Mouse (Mus musculus) 416B (cell line): ENCODE measurements at regions not wholly inside any gene's neighbourhood (a gene's known extent, or its start where the extent isn't known, plus 50 kb on each side); places are given as distances from the start of the nearest gene placed in this dataset.
A peak's percentile ranks its signal among the peaks of the same experiment; 100 is the strongest.

ENCODE experiments used
- DNase-seq: peaks from one replicate; pipeline ENCODE4 v3.0.0; 2011; ENCODE audit warnings: low read depth

DNA sequence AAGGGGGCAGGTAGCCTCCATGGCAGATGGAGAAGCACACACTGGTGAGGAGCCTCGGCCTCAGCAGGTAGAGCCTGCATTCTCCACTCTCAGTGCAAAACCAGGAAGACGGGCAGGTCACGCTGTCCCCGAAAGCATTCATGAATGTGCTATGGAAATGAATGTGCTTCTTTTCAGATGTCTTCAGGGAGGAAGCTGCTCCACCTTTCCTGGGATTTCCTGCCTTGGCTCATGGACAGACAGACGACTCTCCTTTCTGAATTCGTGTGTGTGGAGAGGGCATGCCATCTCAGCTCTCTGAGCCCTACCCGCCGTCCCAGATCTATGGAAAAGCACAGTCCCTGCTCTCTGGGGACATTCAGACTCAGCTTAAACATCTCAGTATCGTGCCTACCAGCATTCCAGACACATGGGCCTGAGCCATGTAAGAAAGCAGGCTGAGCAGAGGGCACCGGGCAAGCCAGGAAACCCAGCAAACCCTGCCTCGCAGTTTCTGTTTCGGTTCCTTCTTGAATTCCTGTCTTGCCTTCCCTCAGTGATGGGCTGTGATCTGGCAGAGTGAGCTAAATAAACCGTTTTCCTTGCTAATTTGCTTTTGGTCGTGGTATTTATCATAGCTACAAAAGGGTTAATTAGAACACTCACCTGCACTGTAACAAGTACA is 354.0 kb downstream of the Matn1 start:
- DNase-seq, result no peak

DNA sequence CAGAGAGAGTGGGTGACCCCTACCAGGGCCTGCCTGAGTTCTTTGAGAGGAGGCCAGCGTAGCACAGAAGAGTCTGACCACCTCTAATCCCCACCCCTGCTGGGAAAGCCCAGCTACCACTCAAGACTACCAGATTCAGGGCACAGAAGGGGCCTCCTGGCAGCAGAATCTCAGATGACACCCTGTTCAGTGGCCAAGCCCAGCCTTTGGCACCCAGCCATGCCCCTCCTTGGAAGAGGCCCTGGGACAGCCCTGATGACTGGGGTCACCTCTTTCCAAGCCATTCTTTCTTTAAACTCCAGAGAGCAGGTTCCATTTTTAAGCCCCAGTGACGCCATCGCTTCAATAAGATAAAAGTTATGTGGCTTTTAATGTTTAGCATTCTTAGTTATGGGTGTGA is 359.8 kb downstream of the Matn1 start:
- no peak for DNase-seq

DNA sequence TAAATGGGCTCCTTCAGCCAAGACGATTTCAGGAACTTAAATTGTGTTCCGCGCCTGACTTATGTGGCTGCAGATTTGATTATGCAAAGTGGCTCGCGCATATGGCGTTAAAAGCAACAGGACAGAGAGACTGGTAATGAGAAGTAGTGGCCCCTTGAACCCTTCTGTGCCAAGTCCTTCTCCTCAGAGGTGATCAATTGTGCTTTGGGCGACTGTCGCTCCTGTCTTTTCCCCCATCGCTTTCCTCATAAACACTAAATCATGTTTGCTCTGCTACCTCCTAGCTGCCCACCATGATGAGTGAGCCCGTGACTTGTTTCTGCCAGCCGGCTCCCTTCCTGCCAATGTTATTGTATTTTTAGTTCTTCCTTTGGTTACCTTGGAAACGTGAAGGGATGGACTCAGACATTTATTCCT is 360.2 kb downstream of the Matn1 start:
- DNase-seq, result no peak

DNA sequence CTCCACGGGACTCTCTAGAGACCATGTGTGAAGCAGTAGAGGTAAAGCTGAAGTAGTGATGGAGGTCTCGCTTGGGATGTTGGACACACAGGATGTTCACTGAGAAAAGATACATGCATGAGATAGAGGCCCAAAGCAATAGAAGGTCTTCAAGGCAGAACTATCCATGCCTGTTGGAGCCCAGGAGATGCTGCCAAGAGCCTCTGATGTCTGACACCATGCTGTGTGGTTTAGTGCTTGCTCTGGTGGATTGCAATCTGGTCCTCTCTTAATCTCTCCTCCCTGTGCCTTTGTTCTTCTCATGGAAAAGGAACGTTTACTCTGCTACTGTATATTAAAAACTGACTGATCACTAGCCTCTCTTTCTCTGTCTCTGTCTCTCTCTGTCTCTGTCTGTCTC is 370.0 kb downstream of the Matn1 start:
- no peak for DNase-seq

- DNase-seq, result no peak
Observed at GRCm38 (mm10) chr4:131316041-131316440, 371.9 kb downstream of the Matn1 start.

GRCm38 (mm10) chr4:131322323-131322722 is 378.1 kb downstream of the Matn1 start:
- no peak for DNase-seq

DNA sequence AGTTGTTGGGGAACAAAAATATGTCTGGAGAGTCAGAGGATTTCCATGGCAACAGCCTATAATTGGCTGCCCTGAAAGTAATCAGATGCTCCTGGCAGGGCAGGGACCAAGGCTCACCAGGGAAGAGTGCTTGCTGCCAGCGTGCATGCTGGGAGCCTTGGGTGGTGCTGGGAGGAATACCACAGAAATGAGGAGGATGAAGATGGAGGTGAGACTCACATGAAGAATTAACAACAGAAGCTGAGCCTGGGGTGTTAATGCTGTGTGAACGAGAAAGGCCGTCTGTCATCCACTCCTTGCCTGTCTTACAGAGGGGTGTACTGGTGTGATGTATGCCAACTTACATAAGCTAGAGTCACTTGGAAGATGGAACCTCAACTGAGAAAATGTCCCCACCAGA is 380.3 kb downstream of the Matn1 start:
- no peak for DNase-seq

DNA sequence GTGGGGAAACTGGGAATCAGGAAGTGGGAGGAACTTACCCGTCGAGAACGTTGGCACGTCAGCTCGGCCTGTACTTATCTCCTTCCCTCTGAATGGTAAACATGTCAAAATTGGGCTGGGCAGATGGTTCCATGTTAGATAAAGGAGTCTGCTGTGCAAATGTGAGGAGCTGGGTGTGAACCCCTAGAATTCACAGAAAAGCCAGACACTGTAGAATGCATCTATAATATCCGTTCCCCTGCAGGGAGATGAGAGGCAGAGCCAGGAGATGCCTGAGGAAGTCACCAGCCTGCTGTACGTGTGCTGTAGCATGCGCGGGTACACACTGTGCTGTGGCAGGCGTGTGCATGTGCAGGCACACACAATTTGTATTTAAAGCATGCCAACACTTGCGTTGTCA is 381.0 kb downstream of the Matn1 start:
- no peak for DNase-seq

- no peak for DNase-seq
Observed at GRCm38 (mm10) chr4:131325609-131326008, 381.4 kb downstream of the Matn1 start.

DNA sequence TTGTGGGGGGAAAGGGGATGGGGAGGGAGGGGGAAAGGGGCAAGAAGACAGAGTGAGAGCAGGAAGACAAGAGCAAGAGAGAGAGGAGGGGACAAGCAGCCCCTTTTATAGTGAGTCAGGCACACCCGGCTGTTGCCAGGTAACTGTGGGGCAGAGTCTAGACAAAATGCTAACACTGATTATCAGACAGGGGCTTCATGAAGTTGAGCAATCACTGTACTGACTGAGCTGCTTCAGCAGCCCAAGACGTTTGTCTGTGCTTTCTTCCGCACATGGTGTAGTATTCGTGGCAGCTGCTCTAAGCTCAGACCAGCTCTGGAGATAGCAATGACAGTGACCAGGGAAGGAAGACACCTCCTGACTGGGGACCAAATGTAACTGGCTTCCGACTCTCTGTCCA is 385.2 kb downstream of the Matn1 start:
- DNase-seq, result no peak

DNA sequence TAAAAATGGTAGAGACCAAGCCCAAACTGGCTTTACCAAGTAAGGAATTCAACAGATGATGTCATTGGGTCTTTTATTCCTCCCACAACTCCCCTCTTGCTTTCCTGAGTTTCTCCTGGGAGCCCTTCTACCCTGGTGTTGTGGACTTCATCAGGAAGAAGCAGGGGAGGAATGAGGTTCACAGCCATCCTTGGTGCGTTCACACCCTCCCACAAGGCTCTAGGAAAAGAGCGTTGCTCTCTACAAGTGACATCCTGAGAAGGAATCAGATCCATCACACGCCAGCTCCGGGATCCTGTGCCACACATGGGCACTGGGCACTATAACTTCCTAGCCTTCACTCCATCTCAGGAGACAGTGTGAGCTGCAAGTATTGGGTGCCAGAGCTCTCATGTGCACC is 387.5 kb downstream of the Matn1 start:
- DNase-seq, result no peak

DNA sequence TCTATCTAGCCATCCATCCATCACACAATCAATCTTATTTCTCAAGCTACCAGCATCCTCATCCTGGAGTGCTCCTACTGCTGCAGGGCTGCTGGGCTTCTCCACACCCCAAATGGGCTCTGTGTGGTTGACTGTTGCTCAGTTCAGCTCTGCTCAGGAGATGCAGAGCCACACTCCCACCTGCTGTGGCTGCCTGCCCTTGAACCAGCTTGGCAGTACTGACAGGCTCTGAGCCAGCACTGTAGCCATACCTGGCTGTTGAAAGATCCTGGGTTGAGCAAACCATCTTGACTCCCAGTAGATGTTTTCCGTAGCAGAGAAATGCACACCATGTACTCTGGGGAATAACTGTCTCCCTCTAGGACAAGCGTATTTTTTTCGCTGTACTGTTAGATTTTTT is 392.6 kb downstream of the Matn1 start:
- no peak for DNase-seq

- DNase-seq, result no peak
Observed at GRCm38 (mm10) chr4:131340993-131341695, 397.0 kb downstream of the Matn1 start.

DNA sequence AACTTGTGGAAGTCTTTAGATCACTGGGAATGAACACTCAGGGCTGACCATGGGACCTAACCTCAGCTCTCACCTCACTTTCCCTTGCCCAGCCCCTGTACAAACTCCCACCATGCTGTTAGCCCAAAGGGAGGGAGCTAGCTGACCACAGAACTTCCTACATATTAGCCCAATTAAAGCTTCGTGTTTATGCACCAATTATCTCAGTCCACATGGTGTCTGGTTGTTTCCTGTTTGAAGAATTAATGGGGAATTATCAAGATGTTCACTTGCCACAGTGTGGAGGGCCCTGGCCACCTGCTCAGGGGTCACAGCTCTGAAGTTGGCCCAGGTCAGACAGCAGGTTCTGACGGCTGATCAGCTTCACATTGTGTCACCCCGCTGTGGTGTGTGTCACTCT is 402.5 kb downstream of the Matn1 start:
- peak; percentile 13 for DNase-seq

DNA sequence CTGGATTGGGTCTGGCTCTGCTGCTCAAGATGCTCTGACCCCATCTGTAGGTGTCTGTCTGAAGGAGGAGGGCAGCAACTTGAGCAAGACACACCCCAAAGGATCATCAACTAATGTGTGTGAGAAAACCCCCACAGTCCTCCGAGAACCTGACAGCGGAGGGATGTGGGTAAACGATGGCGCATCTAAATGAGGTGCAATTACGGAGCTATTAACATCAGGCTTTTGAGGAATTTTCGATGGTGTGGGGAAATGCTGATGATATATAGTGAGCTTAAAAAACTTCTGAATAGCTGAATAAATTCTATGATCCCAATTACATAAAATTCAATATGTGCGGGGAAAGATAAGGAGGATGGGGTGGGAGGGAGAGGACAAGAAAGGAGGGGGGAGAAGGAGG is 406.1 kb downstream of the Matn1 start:
- no peak for DNase-seq

DNA sequence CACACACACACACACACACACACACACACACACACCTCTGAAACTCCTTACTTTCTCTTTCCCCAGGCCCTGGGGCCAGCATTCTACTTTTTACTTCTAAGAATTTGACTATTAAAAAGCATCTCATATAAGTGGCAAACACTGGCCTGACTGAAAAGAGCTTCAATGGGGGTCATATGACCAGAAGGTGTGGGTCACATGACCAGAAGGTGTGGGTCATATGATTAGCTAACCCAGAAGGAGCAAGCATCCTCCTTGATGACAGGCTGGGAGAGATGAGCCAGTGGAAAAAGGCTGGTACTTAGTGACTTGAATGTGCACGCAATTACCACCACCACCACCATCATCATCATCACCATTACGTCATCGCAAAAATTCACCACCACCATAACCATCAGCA is 410.7 kb downstream of the Matn1 start:
- no peak for DNase-seq

DNA sequence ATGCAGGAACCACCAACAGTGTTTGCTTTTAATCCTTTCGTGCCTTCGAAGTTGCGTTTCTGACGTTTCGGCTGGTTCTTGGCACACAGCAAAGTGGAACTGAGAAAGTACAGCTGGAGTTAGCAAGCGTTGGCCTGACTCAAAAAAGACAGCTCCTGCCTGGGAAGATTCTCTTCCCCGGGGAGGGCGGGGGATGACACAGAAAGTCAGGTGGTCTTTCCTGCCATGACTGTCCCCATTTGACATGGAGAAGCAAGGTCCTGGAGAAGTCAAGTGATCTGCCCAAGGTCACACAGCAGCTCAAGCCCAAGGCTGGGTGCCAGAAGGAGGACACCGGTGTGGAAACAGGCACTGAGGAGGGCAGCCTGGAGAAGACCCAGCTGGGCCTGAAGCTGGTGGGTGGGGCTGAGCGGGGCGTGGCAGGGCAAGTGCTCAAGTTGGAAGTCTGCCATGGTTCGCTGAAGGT is 411.4 kb downstream of the Matn1 start:
- DNase-seq, result no peak

DNA sequence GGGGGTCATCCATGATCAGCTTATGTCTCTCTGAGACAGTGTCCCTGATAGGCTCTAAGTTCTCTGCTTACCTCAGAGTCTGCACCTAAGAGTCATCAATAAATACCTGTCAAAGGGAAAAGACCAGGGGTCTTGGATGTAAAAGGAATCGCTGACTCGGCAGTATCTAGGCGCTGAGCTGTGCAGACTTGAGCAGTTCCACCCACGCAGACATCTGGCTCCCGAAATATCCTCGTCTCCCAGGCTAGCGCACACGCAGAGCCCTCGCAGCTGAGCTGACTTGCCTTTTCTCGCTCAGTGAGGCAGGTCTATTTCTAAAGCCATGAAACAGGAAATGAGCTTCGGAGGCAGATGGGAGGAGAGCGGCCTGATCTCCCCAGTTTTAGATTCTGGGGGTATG is 412.1 kb downstream of the Matn1 start:
- DNase-seq, result no peak

- no peak for DNase-seq
Observed at GRCm38 (mm10) chr4:131363030-131363429, 418.8 kb downstream of the Matn1 start.

GRCm38 (mm10) chr4:131364671-131365252 is 420.6 kb downstream of the Matn1 start:
- peak; percentile 28 for DNase-seq

- peak; percentile 25 for DNase-seq
Observed at GRCm38 (mm10) chr4:131366006-131366405, 421.8 kb downstream of the Matn1 start.

- no peak for DNase-seq
Observed at GRCm38 (mm10) chr4:131366656-131367055, 422.5 kb downstream of the Matn1 start.

DNA sequence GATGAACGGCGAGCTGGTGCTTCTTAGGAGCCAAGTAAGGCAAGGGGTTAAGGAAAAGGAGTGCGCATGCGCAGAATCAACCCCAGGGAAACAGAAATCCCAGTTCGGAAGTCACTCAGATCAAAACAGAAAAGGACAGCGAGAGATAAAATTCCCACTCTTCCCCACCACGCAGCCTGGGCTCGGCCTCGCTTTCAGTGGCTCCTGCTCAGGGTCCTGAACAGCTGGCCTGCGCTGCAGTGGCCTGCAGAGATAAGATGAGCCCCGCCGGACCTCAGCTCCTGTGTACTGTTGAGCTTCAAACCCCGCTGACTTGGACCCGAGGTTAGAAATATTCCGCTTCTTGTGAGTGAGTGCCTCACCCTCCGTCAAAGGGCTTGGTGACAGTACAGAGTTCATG is 428.3 kb downstream of the Matn1 start:
- no peak for DNase-seq

GRCm38 (mm10) chr4:131373172-131373571 is 429.0 kb downstream of the Matn1 start:
- DNase-seq, result no peak
